Mouse (Mus musculus): ENCODE measurements around the gene Slc38a7.
"Not testable (repeated sequence)": the region's sequence is repeated elsewhere in the genome, so short reads cannot be mapped to it uniquely, and the experiment has no call there.

The Slc38a7 gene

GRCm38 (mm10) chr8:95848734-95849464, 4.4 kb downstream of the Slc38a7 start:
- DNase-seq (ENCODE audit: low spot score in 2 of 2), result no peak

DNA sequence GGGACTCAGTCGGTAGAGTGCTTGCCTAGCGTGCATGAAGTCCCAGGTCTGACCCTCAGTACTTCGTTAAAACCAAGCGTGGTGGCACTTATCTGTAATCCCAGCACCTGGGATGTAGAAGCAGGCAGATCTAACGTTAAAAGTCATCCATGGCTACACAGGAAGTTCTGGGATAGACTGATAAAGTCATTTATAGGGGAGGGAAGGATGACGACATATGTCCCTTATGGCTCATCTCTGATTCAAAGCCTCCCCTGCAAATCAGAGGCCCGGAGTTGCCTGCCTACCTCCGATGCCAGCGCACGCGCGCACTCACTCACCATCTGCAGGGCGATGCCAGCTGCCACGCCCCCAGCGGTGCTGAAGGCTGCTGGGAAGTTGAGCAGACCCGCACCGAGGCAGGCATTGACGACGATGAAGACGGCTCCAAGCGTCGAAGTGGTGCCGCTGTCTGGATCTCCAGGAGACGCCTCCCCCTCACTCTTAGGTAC, 5.2 kb downstream of the Slc38a7 start:
- peak in 1 of 2 experiments; percentile 36 for DNase-seq (ENCODE audit: low spot score in 2 of 2)

GRCm38 (mm10) chr8:95845026-95845425, 8.3 kb downstream of the Slc38a7 start:
- peak in 1 of 2 experiments; percentile 15 for DNase-seq (ENCODE audit: low spot score in 2 of 2)

GRCm38 (mm10) chr8:95843968-95844367, 9.4 kb downstream of the Slc38a7 start:
- peak in 1 of 2 experiments; percentile 14 for DNase-seq (ENCODE audit: low spot score in 2 of 2)

- peak in 1 of 2 experiments; percentile 20 for DNase-seq (ENCODE audit: low spot score in 2 of 2)
Observed at GRCm38 (mm10) chr8:95841436-95841835, 11.9 kb downstream of the Slc38a7 start.

DNA sequence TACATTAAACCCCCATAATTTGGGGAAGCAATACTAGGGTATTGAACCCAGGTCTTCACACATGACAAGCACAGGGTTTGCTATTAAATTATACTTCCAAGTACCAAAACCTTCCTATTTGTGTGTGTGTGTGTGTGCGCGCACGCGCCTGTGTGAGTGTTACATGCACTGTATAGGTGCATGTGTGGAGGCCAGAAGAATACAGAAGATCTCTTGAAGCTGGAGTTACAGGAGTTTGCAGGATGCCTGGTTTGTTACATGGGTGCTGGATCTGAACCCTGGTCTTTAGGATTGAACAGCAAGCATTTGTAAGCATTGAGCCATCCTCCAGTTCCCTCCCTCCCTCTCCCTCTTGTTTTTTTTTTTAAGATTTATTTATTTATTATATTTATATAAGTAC, 14.1 kb downstream of the Slc38a7 start:
- DNase-seq (ENCODE audit: low spot score in 2 of 2), result no peak

DNA sequence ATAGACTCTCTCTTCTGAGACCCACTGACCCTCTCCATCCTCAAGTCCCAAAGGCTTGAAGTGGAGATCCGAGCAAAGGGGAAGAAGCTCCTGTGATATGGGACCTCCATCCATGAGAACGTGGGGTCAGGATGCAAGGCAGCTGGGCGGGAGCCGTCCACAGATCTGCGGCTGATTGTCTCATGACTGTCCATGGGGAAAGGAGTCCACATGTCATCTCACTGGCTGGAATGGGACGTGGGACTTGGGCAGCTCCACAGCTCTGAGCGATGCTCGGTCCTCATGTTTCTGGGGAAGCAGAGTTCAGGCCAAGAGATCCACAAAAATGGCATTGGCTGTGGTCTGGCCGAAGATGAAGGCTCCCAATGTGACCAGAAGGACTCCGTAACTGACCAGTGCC, 16.1 kb downstream of the Slc38a7 start:
- DNase-seq (ENCODE audit: low spot score in 2 of 2), result no peak

GRCm38 (mm10) chr8:95835891-95836290, 17.4 kb downstream of the Slc38a7 start:
- no peak for DNase-seq (ENCODE audit: low spot score in 2 of 2)

DNA sequence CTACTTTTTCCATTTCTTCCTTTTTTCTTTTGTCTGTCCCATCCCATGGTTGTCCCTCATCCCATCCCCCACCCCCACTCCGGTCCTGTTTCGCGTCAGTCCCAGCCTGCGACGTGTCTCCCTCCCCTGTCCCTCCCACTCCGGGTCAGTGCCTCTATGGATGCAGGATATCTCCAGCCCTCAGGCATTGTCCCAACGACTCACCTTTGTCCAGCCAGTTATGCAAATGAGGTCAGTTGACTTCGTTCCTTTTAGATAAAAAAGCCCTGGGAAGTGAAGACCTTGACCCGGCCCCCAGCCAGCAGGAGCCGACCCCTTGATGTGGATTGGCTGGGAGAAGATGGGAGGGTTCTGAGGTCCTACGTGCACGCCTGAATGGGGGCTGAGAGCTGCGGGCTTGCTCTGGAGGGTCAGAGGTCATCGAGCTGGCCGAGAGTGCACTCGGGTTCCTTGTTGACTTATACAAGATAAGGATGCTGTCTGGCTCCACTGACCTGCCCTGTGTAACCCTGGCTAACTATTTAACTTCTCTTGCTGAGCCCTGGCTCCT, 19.8 kb downstream of the Slc38a7 start:
- DNase-seq (ENCODE audit: low spot score in 2 of 2), result peak in 1 of 2 experiments; percentile 28

GRCm38 (mm10) chr8:95832603-95833434, 20.5 kb downstream of the Slc38a7 start:
- peak; percentile 88 to 91 for DNase-seq (ENCODE audit: low spot score in 2 of 2)

DNA sequence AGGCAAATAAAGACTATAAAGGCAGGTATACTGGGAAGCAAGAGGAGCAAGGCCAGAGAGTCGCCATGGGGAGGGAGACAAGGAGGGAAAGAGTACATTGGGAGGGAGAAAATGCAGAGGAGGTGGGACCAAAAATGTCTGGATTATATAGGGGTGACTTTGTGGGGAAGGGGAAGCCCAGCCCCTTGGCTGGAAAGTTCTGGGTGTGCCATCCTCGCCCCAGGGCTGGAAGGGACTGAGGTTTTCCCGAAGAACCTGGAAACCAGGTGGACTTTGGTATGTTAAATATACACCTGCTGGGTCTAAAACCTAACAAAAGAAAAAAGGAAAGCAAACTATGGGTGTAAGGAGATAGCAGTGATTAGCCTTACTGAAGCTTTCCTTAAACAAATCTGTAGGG, 23.2 kb downstream of the Slc38a7 start:
- DNase-seq (ENCODE audit: low spot score in 2 of 2), result no peak

- DNase-seq (ENCODE audit: low spot score in 2 of 2), result not testable (repeated sequence)
Observed at GRCm38 (mm10) chr8:95825162-95825561, 28.2 kb downstream of the Slc38a7 start, which contains the start of gene Sap18b. Gene Sap18b, plus strand, starts transcription at chr8:95825346.

- no peak for DNase-seq (ENCODE audit: low spot score in 2 of 2)
Observed at GRCm38 (mm10) chr8:95822699-95823098, 30.6 kb downstream of the Slc38a7 start.

- no peak for DNase-seq (ENCODE audit: low spot score in 2 of 2)
Observed at GRCm38 (mm10) chr8:95822096-95822495, 31.2 kb downstream of the Slc38a7 start.

DNA sequence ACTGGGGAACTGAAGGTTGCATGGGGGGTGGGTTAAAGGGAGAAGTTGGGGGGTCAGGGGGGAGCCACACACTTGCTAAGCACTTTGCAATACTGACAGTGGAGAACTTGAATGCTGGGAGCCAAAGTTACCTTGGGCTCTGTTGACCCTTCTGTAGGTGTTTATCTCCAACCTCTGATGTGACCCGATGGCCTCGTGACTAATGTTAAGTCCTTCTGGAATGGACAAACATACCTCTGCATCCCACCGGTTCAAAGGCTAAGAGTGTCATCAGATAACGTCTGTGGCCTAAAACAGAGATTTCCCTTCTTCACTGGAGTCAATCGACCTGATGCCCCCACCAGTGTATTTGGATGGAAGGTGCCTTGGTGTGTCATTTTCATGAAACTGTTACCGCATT, 32.1 kb downstream of the Slc38a7 start:
- DNase-seq (ENCODE audit: low spot score in 2 of 2), result no peak

- DNase-seq (ENCODE audit: low spot score in 2 of 2), result no peak
Observed at GRCm38 (mm10) chr8:95818211-95818610, 35.1 kb downstream of the Slc38a7 start.

- no peak for DNase-seq (ENCODE audit: low spot score in 2 of 2)
Observed at GRCm38 (mm10) chr8:95817597-95817996, 35.7 kb downstream of the Slc38a7 start.

- DNase-seq (ENCODE audit: low spot score in 2 of 2), result no peak
Observed at GRCm38 (mm10) chr8:95816044-95816708, 37.2 kb downstream of the Slc38a7 start.

- no peak for DNase-seq (ENCODE audit: low spot score in 2 of 2)
Observed at GRCm38 (mm10) chr8:95810184-95810591, 43.2 kb downstream of the Slc38a7 start.

GRCm38 (mm10) chr8:95809116-95809515, 44.2 kb downstream of the Slc38a7 start:
- DNase-seq (ENCODE audit: low spot score in 2 of 2), result no peak

GRCm38 (mm10) chr8:95808631-95809030, 44.7 kb downstream of the Slc38a7 start:
- no peak for DNase-seq (ENCODE audit: low spot score in 2 of 2)

GRCm38 (mm10) chr8:95807861-95808260, 45.5 kb downstream of the Slc38a7 start:
- DNase-seq (ENCODE audit: low spot score in 2 of 2), result peak; percentile 97 to 99

Data from right cerebral cortex, postnatal 10 days (tissue).